Mouse (Mus musculus): ENCODE data around the gene Tmem204.
"Not testable (repeated sequence)": the region's sequence is repeated elsewhere in the genome, so short reads cannot be mapped to it uniquely, and the experiment has no call there.

The Tmem204 gene

GRCm38 (mm10) chr17:25083444-25083931, at the start of gene Tmem204:
TSS of gene Tmem204 (minus strand) at chr17:25083591.
- DNase-seq, result no peak

- no peak for DNase-seq
Observed at GRCm38 (mm10) chr17:25130060-25130459, 46.7 kb upstream of the Tmem204 start.

GRCm38 (mm10) chr17:25127681-25128080, 44.3 kb upstream of the Tmem204 start:
- DNase-seq, result no peak

DNA sequence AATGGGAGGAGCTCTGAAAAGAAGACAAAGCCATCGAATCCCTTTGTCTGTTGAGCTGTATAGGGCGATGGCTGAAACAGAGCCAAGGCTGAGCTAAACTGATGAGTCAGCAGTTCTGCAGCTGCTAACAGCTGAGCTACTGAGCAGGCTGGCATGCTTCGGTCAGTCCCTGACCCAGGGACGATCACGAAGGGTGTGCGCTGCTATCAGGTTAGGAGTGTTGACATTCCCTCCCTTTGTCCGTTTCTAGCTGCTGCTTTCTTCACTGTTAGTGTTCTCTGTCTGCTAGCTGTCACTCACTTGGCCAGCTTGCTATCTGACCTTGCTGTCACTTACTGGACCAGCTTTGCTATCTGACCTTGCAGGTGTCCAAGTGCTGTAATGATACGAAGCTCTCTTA, 43.7 kb upstream of the Tmem204 start:
- no peak for DNase-seq

DNA sequence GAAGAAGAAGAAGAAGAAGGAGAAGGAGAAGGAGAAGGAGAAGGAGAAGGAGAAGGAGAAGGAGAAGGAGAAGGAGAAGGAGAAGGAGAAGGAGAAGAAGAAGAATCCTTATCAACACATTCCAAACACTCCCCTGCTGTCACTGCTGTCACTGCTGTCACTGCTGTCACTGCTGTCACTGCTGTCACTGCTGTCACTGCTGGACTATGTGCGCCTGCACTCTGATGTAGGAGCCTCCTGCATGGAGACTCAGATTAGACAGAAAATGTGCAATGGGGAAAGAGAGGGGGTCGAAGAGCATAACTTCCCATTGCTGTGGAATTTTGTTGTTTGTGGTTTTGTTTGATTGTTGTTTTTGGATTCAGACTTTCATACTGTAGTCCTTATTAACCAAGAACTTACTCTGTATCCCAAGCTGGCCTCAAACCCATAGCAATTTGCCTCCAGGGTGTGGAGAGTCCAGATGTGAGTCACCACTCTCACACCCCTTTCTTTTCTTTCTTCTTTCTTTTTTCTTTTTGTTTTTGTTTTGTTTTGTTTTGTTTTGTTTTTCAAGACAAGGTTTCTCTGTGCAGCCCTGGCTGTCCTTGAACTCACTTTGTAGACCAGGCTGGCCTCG, 42.2 kb upstream of the Tmem204 start:
- not testable (repeated sequence) for DNase-seq

- DNase-seq, result no peak
Observed at GRCm38 (mm10) chr17:25123979-25124378, 40.6 kb upstream of the Tmem204 start.

DNA sequence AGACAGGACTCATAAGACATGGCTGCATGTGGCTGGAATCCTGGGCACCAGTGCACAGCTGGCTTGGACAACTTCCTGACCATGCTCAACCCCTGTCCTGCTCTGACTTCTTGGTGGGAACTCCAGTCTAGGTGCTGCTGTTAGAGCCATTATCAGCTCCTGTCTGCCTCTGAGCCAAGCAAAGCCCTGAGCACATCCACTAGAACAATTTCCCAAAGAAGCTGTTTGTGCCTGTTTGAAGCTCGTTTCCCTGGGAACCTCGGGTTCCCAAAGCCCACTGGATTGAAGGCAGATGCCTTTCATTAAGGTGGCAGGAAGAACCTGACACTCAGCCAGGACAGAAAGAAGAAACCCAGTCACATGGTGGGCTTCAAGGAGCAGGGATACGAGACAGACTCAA, 37.0 kb upstream of the Tmem204 start, which contains the start of gene Ptx4:
Gene Ptx4, plus strand, starts transcription at position 355 of the 400 bp plus-strand sequence.
- no peak for DNase-seq

DNA sequence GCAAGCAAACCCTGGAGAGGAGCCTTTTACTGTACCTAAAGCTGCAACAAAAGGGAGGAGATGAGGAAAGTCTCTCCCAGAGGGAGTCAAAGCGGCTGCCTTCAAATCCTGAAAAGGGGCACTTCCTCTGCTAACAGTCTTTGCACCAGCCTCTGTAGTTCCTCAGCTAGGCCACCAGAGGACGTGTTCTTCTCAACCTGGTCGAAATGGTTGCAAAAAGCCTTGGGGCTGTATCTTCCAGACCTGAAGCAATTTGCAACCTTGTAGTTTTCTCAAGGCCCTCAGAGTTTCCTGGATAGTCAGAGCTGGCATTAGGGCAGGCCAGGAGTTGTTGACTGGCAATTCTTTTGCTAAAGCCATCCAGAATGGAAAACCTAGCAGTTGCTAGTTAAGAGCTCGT, 33.9 kb upstream of the Tmem204 start:
- DNase-seq, result no peak

DNA sequence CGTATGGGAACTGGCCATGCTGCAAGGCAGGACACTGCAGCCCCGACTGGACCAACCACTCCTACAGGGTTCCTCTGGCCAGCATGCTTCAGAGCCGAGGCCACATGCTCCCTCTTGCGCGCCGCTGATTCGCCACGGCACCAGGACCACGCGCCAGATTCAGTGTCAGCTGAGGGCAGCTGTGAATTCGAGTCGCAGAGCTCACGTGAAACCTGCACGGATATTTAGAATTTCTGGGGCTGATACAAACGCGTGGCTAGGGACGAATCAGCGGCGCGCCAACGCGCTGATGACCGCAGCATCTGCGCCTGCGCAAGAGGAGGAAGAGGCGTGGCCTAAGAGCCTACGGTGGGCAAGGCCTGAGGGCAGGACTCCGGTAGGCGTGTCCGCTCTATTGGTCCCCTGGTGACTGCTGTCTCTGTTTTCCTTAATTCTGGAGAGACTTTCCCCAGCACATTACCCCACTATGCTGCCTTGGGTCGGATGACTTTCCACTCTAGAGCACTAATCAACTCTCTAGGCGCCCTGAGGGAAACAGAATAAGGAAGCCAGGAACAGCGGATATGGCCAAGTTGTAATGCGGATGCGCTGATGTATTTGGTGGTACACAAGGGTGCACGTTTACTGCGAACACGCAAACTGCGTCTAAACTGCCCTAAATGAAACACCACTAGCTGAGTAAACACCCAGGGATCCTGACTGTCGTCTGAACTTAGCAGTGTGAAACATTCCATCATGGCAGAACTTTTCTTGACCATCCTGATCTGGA, 32.5 kb upstream of the Tmem204 start, which contains the start of gene Telo2:
Gene Telo2, minus strand, starts transcription at position 304 of the 769 bp plus-strand sequence.
- DNase-seq, result peak; percentile 93

DNA sequence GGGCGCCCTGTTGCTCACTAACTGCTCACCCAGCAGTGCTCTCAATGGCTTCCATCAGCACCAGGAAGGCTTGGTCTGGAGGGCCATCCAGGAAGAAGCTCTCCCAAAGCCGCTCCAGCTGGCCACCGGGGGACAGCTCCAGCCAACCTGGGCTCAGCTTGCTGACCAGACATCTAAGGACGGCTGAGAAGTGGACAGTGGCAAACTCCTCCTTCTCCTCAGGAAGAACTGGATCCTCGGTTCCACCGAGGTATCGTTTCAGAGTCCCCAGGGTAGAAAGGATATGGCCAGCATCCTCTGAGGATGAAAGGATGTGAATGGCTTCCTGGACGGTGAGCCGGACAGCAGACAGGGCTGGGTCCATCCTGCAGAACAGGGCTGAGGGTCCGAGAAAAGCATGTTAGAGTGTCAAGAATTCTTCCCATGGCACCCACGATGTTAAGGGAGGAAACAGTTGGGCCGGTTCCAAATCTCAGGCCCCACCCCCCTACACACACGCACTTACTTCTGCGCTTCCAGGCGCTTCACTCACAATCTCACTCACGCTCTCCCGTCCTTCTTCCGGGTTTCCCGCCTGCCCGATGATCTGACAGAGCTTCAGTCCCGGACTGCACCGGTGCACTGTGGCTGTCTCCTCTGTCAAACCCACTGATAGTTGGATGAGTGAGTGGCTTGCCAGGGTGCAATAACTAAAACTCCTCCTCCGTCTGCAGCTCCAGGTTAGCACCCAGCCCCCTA, 31.7 kb upstream of the Tmem204 start:
- no peak for DNase-seq

- DNase-seq, result no peak
Observed at GRCm38 (mm10) chr17:25112423-25112810, 29.0 kb upstream of the Tmem204 start.

- peak; percentile 82 for DNase-seq
Observed at GRCm38 (mm10) chr17:25111739-25112422, 28.5 kb upstream of the Tmem204 start.

GRCm38 (mm10) chr17:25111220-25111619, 27.8 kb upstream of the Tmem204 start:
- DNase-seq, result no peak

GRCm38 (mm10) chr17:25110590-25110989, 27.2 kb upstream of the Tmem204 start:
- DNase-seq, result no peak

DNA sequence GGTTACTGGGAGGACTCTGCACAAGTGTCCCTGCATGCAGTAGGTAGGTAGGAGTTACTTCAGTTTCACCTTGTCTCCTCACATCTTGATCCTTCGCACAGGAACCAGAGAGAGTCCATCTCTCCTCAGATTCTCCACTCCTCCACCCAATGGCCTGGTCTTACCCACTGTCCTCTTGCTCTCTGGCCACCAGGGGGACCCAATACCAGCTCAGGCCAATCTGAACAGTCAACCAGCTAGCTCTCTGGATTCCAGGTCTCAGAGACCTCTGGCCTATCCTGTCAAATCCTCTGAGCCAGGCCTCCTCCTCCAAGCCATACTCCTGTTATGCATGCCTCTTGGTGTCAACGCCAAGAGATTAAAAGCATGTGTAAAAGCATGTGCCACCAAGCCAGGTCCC, 26.2 kb upstream of the Tmem204 start:
- DNase-seq, result peak; percentile 58

DNA sequence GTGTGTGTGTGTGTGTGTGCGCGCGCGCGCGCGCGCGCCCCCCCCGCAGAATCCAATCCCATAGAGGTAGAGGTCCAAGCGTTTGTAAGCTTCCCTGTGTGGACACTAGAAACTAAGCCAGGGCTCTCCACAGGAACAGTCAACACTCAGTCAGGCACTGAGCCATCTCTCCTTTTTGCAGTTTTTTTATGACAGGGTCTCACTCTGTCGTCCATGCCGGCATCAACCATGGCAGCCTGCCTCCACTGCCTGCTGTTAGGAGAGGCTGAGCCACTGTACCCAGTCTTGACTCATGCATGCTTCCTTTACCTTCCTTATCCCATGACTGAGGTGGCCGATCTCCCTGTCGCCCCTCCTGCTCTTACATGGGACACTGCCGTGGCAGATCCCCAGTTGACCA, 24.4 kb upstream of the Tmem204 start:
- DNase-seq, result no peak

- no peak for DNase-seq
Observed at GRCm38 (mm10) chr17:25101338-25101737, 17.9 kb upstream of the Tmem204 start.

DNA sequence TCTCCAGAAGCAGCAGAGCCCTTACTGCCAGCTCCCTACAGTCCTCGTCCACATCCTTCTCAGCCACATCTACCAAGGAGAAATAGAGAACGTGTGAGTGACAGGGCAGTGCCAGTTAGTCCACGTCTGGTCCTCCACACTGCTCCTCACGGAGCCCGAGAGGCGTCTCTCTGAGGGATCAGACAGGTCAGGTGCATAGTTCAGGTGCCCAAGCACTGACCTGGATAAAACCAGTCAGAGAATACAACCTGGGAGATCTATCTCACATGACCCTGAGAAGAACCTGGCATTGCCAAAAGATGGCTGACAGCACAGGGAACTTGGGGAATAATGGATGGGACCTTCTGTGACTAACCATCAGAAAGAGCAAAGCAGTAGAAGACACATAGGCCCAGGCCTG, 16.7 kb upstream of the Tmem204 start:
- no peak for DNase-seq

GRCm38 (mm10) chr17:25096221-25096620, 12.8 kb upstream of the Tmem204 start:
- DNase-seq, result peak; percentile 66

DNA sequence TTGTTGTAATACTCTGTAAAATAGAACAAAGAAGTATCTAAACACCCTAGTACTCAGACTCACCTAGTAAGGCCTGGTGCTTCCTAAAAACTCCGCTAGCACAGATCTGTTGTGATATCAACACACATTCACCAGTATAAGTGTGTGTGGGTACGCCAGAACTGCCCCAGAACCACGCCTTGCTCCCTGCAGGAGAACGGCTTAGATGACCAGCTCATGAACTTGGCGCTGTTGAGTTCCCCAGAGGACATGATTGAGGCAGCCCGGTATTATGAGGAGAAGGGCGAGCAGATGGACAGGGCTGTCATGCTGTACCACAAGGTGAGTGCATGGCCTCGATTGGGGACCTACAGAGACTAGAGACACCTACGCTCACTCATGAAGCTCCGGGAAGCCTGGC, 7.1 kb upstream of the Tmem204 start:
- DNase-seq, result no peak

DNA sequence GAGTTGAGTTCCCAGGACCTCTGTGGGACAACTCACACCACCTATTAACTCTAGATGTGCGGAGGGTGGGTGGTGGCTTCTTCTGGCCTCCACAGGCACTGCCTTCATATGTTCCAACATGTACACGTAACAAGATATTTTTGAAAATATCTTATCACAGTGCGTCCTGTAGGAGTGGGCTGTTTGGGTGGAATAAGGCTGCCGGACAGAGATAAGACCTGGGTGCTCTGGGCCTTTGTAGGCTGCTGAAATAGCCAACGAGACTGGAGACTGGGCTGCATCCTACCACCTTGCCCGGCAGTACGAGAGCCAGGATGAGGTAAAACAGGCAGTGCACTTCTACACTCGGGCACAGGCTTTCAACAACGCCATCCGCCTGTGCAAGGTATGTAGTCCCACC, 5.8 kb upstream of the Tmem204 start:
- DNase-seq, result no peak

DNA sequence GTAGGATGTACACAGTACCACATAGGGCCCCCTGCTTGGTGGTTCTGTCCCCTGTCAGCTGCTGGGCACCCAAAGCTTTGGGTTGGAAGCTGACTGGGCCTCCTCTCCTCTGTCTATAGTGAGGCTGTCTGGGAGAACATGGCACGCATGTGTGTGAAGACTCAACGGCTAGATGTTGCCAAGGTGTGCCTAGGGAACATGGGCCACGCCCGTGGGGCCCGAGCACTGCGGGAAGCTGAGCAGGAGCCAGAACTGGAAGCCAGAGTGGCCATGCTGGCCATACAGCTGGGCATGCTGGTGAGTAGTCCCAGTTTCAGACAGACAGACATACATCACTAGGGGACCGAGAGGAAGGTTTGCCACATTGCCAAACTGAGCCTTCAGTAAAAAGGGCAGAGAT, 3.3 kb upstream of the Tmem204 start:
- no peak for DNase-seq

DNA sequence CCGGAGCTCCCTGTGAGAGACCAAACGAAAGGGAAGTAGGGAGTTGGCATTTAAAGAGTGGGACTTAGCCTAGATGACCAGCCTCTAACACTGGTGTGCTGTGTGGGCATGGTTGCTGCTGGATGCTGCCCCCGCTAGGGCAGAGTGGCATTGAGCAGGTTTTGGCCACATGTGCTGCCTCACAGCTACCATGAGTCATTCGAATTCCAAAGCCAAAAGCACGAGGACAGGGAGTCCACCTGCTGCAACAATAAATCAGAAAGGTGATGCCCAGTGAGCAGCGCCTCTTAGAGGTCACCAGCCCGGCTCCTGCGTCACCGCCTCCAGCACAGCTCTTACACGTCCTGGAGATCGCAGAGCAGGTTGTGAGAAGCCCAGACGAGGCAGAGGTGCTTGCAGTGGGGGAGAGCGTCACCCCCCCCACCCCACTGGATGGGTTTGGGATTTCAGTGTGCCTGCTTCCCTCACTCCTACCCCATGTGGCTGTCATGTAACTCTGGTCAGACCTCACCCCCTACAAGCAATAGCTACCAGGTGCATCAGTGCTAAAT, 1.5 kb upstream of the Tmem204 start:
- DNase-seq, result no peak
